Mouse (Mus musculus): ENCODE measurements at regions not wholly inside any gene's neighbourhood (a gene's known extent, or its start where the extent isn't known, plus 50 kb on each side); places are given as distances from the start of the nearest gene placed in this dataset.

- TF ChIP-seq CTCF (IDR thresholded peaks at IDR 0.05; ENCODE audit: extremely low read depth, insufficient read depth, low read length) (no peak), POLR2A (IDR thresholded peaks at IDR 0.05; ENCODE audit: extremely low read depth, insufficient read depth, low read length) (no peak)
These were observed 101.0 kb downstream of the Tbx4 start for GRCm38 (mm10) chr11:85987181-85987580.
